Mouse (Mus musculus) C2C12 (cell line): ENCODE measurements at regions not wholly inside any gene's neighbourhood (a gene's known extent, or its start where the extent isn't known, plus 50 kb on each side); places are given as distances from the start of the nearest gene placed in this dataset.

Experiments used
- H3K27me3 ChIP-seq: one replicate; pipeline ENCODE4 v1.6.1; 2011; ENCODE audit not compliant: control insufficient read depth, insufficient read depth, insufficient read length
- H3K36me3 ChIP-seq: one replicate; pipeline ENCODE4 v1.6.1; 2011; ENCODE audit not compliant: control insufficient read depth, insufficient read depth
- H3K4me3 ChIP-seq: one replicate; pipeline ENCODE4 v1.5.1; 2011; ENCODE audit warnings: mild to moderate bottlenecking, control low read depth; ENCODE audit not compliant: poor library complexity, insufficient read depth, severe bottlenecking
- H3K79me2 ChIP-seq: one replicate; pipeline ENCODE4 v1.6.1; 2011; ENCODE audit not compliant: control insufficient read depth, insufficient read depth
- H3K79me3 ChIP-seq: one replicate; pipeline ENCODE4 v1.6.1; 2011; ENCODE audit warnings: low read depth, control low read depth
- H3ac ChIP-seq: one replicate; pipeline ENCODE3; 2011; ENCODE audit warnings: low read depth; ENCODE audit not compliant: control insufficient read depth, insufficient read length
- CEBPB ChIP-seq: IDR thresholded peaks from one replicate; pipeline ENCODE4 v1.6.1; 2011; ENCODE audit warnings: low read depth, mild to moderate bottlenecking, control low read depth, moderate library complexity
- CTCF ChIP-seq: IDR thresholded peaks from one replicate; pipeline ENCODE4 v1.5.1; 2011; ENCODE audit not compliant: control insufficient read depth, insufficient read depth, insufficient read length
- FOSL1 ChIP-seq: IDR thresholded peaks from one replicate; pipeline ENCODE4 v1.8.0; 2011; ENCODE audit warnings: mild to moderate bottlenecking, low read length; ENCODE audit not compliant: poor library complexity, insufficient read depth, severe bottlenecking
- MAX ChIP-seq: IDR thresholded peaks from one replicate; pipeline ENCODE4 v1.6.1; 2011; ENCODE audit warnings: mild to moderate bottlenecking, control low read depth
- MYOD1 ChIP-seq: IDR thresholded peaks from one replicate; pipeline ENCODE4 v1.6.1; 2011; ENCODE audit warnings: low read depth; ENCODE audit not compliant: control insufficient read depth, insufficient read length
- MYOG ChIP-seq: IDR thresholded peaks from one replicate; pipeline ENCODE4 v1.6.1; 2011; ENCODE audit not compliant: control insufficient read depth, insufficient read length; ENCODE audit errors: extremely low read depth
- USF1 ChIP-seq: IDR thresholded peaks from one replicate; pipeline ENCODE4 v1.6.1; 2011; ENCODE audit warnings: low read depth, mild to moderate bottlenecking, control low read depth, moderate library complexity

- TF ChIP-seq MAX (no peak), MYOG (no peak), MYOD1 (no peak), FOSL1 (no peak), CEBPB (no peak), CTCF (no peak), USF1 (no peak)
- no peaks in the 10 kb centered on the region for H3K27me3 ChIP-seq
- H3K79me3 ChIP-seq: no peaks in the 10 kb centered on the region
- no peak overlapping the region for H3ac ChIP-seq
- no peak overlapping the region for H3K4me3 ChIP-seq
- H3K79me2 ChIP-seq: no peaks in the 10 kb centered on the region
- H3K36me3 ChIP-seq: no peaks in the 10 kb centered on the region
These were observed 419.2 kb upstream of the Tusc1 start for GRCm38 (mm10) chr4:93754497-93754896.

- Histone ChIP-seq H3K27me3 (no peaks in the 10 kb centered on the region), H3K79me2 (no peaks in the 10 kb centered on the region), H3K4me3 (no peak overlapping the region), H3ac (no peak overlapping the region), H3K79me3 (no peaks in the 10 kb centered on the region), H3K36me3 (no peaks in the 10 kb centered on the region)
- TF ChIP-seq USF1 (no peak), CTCF (no peak), FOSL1 (no peak), MAX (no peak), MYOG (no peak), MYOD1 (no peak), CEBPB (no peak)
These were observed 411.0 kb upstream of the Tusc1 start for GRCm38 (mm10) chr4:93746326-93746725.

GRCm38 (mm10) chr4:93713711-93714110 lies 378.4 kb upstream of the Tusc1 start:
- no peaks in the 10 kb centered on the region for H3K36me3 ChIP-seq
- no peak overlapping the region for H3K4me3 ChIP-seq
- H3K79me2 ChIP-seq: no peaks in the 10 kb centered on the region
- H3K79me3 ChIP-seq: no peaks in the 10 kb centered on the region
- H3K27me3 ChIP-seq: no peaks in the 10 kb centered on the region
- H3ac ChIP-seq: no peak overlapping the region
- TF ChIP-seq CTCF: no peak
- TF ChIP-seq USF1: no peak
- no peak for TF ChIP-seq MYOG
- TF ChIP-seq MAX: no peak
- no peak for TF ChIP-seq FOSL1
- no peak for TF ChIP-seq CEBPB
- no peak for TF ChIP-seq MYOD1

GRCm38 (mm10) chr4:93676403-93677039 lies 341.2 kb upstream of the Tusc1 start:
- Histone ChIP-seq H3K4me3 (no peak overlapping the region), H3K79me3 (no peaks in the 10 kb centered on the region), H3K79me2 (no peaks in the 10 kb centered on the region), H3K36me3 (no peaks in the 10 kb centered on the region), H3K27me3 (no peaks in the 10 kb centered on the region), H3ac (no peak overlapping the region)
- no peak for TF ChIP-seq MYOD1
- TF ChIP-seq CEBPB: no peak
- no peak for TF ChIP-seq USF1
- TF ChIP-seq MYOG: no peak
- TF ChIP-seq MAX: no peak
- no peak for TF ChIP-seq CTCF
- TF ChIP-seq FOSL1: no peak

DNA sequence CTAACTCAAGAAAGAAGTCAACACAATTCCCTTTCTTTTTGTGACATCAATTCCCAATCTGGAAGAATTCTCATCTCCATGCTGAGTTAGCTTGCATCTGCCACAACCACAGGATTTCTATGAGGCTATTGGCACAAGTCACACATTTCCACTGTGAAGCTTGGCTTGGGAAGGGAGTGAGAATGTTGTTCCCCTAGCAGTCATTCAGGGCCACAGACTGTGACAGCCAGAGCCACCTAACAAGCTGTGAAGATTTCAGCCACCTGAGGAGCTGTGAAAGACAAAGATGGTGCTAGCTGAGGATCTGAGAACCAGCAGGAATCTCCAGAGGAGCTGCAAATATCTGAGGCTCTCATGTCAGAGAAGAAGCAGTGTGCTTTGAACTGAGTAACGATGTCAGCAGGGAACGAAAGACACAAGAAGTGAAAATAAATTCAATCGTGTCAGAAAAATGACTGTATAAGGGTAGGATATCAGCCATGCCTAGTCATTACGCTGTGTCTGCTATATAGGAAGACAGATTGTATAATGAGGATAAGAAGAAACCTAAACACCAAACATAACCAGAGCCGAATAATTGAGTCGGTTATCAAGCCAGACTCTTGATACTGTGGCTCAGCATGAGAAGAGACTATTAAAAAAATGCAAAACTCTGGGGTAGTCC lies 340.6 kb upstream of the Tusc1 start:
- TF ChIP-seq MYOG (no peak), MAX (no peak), CTCF (no peak), USF1 (no peak)
- H3K79me2 ChIP-seq: no peaks in the 10 kb centered on the region
- H3ac ChIP-seq: no peak overlapping the region
- H3K27me3 ChIP-seq: no peaks in the 10 kb centered on the region
- no peaks in the 10 kb centered on the region for H3K79me3 ChIP-seq
- H3K4me3 ChIP-seq: no peak overlapping the region
- no peaks in the 10 kb centered on the region for H3K36me3 ChIP-seq

GRCm38 (mm10) chr4:93669050-93669449 lies 333.7 kb upstream of the Tusc1 start:
- Histone ChIP-seq H3K27me3 (no peaks in the 10 kb centered on the region), H3K79me2 (no peaks in the 10 kb centered on the region), H3K79me3 (no peaks in the 10 kb centered on the region), H3ac (no peak overlapping the region), H3K4me3 (no peak overlapping the region), H3K36me3 (no peaks in the 10 kb centered on the region)
- TF ChIP-seq MYOD1: no peak
- TF ChIP-seq CEBPB: peak; percentile 20
